Mouse (Mus musculus) T-helper 1 cell (primary cell): ENCODE measurements around the gene Phkg2.

Source experiments
- in situ Hi-C: fragments of 300-600 bp; cut with MboI, MseI; formaldehyde crosslinking; loops from one replicate; pipeline ENCODE4 v1.15.1; 2025; ENCODE audit warnings: high pct_unique_total_duplicates

Phkg2 gene

GRCm38 (mm10) chr7:127572895-127573471, at the start of gene Phkg2:
Gene Phkg2 (plus strand): TSS chr7:127573340.
- in situ Hi-C loops: no loop called here

GRCm38 (mm10) chr7:127541671-127542070, 31.5 kb upstream of the Phkg2 start:
- in situ Hi-C loops: no loop called here

- in situ Hi-C loops: no loop called here
Measured at GRCm38 (mm10) chr7:127549116-127549835, 23.9 kb upstream of the Phkg2 start.

- in situ Hi-C loops: no loop called here
Measured at GRCm38 (mm10) chr7:127551558-127551957, 21.6 kb upstream of the Phkg2 start.

- in situ Hi-C loops: no loop called here
Measured at GRCm38 (mm10) chr7:127560580-127560979, 12.6 kb upstream of the Phkg2 start.

GRCm38 (mm10) chr7:127561340-127561858, 11.7 kb upstream of the Phkg2 start, which contains the start of gene Tmem265:
Gene Tmem265 (plus strand): TSS chr7:127561390.
- in situ Hi-C loops: no loop called here

GRCm38 (mm10) chr7:127564381-127565150, 8.6 kb upstream of the Phkg2 start:
- in situ Hi-C loops: no loop called here

- in situ Hi-C loops: no loop called here
Measured at GRCm38 (mm10) chr7:127573503-127574008, 416 bp downstream of the Phkg2 start.

- in situ Hi-C loops: no loop called here
Measured at GRCm38 (mm10) chr7:127574115-127574514, 975 bp downstream of the Phkg2 start.

GRCm38 (mm10) chr7:127583260-127583659, 10.1 kb downstream of the Phkg2 start:
- in situ Hi-C loops: no loop called here

GRCm38 (mm10) chr7:127585031-127585430, 11.9 kb downstream of the Phkg2 start:
- in situ Hi-C loops: no loop called here

GRCm38 (mm10) chr7:127586149-127586548, 13.0 kb downstream of the Phkg2 start:
- in situ Hi-C loops: no loop called here

- in situ Hi-C loops: no loop called here
Measured at GRCm38 (mm10) chr7:127587196-127587595, 14.1 kb downstream of the Phkg2 start.

GRCm38 (mm10) chr7:127588011-127588871, 15.1 kb downstream of the Phkg2 start, which contains the start of the genes Ccdc189 and Rnf40:
Gene Ccdc189 (minus strand): TSS chr7:127588595.
Gene Rnf40 (plus strand): TSS chr7:127588767.
- in situ Hi-C loops: no loop called here

- in situ Hi-C loops: no loop called here
Measured at GRCm38 (mm10) chr7:127588901-127589300, 15.8 kb downstream of the Phkg2 start.

GRCm38 (mm10) chr7:127589637-127590036, 16.5 kb downstream of the Phkg2 start:
- in situ Hi-C loops: no loop called here

GRCm38 (mm10) chr7:127591108-127591507, 18.0 kb downstream of the Phkg2 start:
- in situ Hi-C loops: no loop called here

- in situ Hi-C loops: no loop called here
Measured at GRCm38 (mm10) chr7:127592575-127592974, 19.4 kb downstream of the Phkg2 start.

- in situ Hi-C loops: loop anchor here (5.0 kb wide), 1 partner anchor 51 kb away; no protein-coding TSS in a partner anchor
Measured at GRCm38 (mm10) chr7:127596747-127597146, 23.6 kb downstream of the Phkg2 start.

GRCm38 (mm10) chr7:127600612-127601011, 27.5 kb downstream of the Phkg2 start:
- in situ Hi-C loops: no loop called here

- in situ Hi-C loops: no loop called here
Measured at GRCm38 (mm10) chr7:127601735-127602134, 28.6 kb downstream of the Phkg2 start.
